Mouse (Mus musculus): ENCODE results near the gene Rhbdd1.

- TF ChIP-seq CTCF (IDR thresholded peaks at IDR 0.05; ENCODE audit: low read depth) (no peak), EP300 (IDR thresholded peaks at IDR 0.05; ENCODE audit: low read depth) (no peak)
Measured at GRCm38 (mm10) chr1:82320456-82320855, 4.2 kb downstream of the Rhbdd1 start.
